In genomic region chr16:90440654-90441053, GRCm38 (mm10) we compare ENCODE assay signal across 14 mouse cellular contexts. TPM values are rescaled to one million over a fixed set of nuclear protein-coding genes. Genes with fewer than 3 reads are reported as not detected.
"Had no signal": no experiment of that assay in that cellular context is flagged by ENCODE, and none has a peak within 500 bp of the region (broad histone marks: within the 10 kb centered on the region; RNA-seq: fewer than 3 reads in every experiment).

No protein-coding gene starts in this region.

- H3K9me3 ChIP-seq: limb, embryonic 15.5 days; liver, embryonic 12.5 days; midbrain, embryonic 15.5 days; stomach, embryonic 15.5 days had no signal

- ATAC-seq: liver, embryonic 12.5 days; midbrain, embryonic 15.5 days had no signal

- H3K4me3 ChIP-seq: limb, embryonic 15.5 days; liver, embryonic 12.5 days; midbrain, embryonic 15.5 days; stomach, embryonic 15.5 days had no signal

- H3K4me1 ChIP-seq: stomach, embryonic 15.5 days had no signal

- H3K36me3 ChIP-seq: limb, embryonic 15.5 days; liver, embryonic 12.5 days; midbrain, embryonic 15.5 days; stomach, embryonic 15.5 days had no signal

- DNase-seq: kidney, postnatal 36 days; layer of hippocampus, adult 9-11 months; layer of hippocampus, postnatal 36 days; lung, embryonic 14.5 days; lung, postnatal 10 days; lung, postnatal 4 days; right cerebral cortex, postnatal 14 days; thymus, postnatal 36 days had no signal

- H3K9ac ChIP-seq: limb, embryonic 15.5 days; liver, embryonic 12.5 days; lung, embryonic 14.5 days; midbrain, embryonic 15.5 days; stomach, embryonic 15.5 days had no signal

- H3K27me3 ChIP-seq: limb, embryonic 15.5 days; midbrain, embryonic 15.5 days; stomach, embryonic 15.5 days had no signal

- H3K4me2 ChIP-seq: limb, embryonic 15.5 days; liver, embryonic 12.5 days; lung, embryonic 14.5 days; midbrain, embryonic 15.5 days; stomach, embryonic 15.5 days had no signal

- H3K27ac ChIP-seq: kidney, postnatal 0 days; limb, embryonic 15.5 days; liver, embryonic 12.5 days; midbrain, embryonic 15.5 days; stomach, embryonic 15.5 days had no signal

RNA-seq across cellular contexts. Expression of gene Hunk, which starts 54.8 kb away (rescaled TPM):
- total RNA-seq: megakaryocyte, adult 5-6 weeks had no signal
